Mouse (Mus musculus) liver, adult (tissue): ENCODE results near the gene Olfr1193.
"Not testable (repeated sequence)": the region's sequence is repeated elsewhere in the genome, so short reads cannot be mapped to it uniquely, and the experiment has no call there.

ENCODE experiments used
- GATA4 ChIP-seq: IDR thresholded peaks from 2 replicates; pipeline ENCODE4 v1.6.1; 2014; ENCODE audit warnings: mild to moderate bottlenecking, low read length; ENCODE audit not compliant: insufficient replicate concordance

Olfr1193 gene

DNA sequence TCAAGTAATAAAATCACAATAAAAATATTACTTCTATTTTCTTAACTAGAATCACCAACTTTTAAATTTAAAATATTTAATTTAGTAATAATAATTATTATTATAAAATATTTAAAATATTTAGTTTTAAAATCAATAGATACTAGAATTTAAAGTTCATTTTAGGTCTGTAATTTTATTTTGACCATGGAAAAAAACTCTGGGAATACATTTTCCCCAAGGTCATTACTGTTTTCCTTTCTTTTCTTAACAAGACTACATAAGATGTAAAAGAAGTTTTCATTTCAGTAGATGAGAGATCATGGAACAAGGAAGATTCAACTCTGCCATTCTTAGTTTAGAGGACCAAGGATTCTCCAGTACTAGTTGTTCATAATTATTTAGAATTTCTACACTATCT, at the start of gene Olfr1193:
TSS of gene Olfr1193 (plus strand) at position 301 of the 400 bp plus-strand sequence.
- not testable (repeated sequence) for TF ChIP-seq GATA4

DNA sequence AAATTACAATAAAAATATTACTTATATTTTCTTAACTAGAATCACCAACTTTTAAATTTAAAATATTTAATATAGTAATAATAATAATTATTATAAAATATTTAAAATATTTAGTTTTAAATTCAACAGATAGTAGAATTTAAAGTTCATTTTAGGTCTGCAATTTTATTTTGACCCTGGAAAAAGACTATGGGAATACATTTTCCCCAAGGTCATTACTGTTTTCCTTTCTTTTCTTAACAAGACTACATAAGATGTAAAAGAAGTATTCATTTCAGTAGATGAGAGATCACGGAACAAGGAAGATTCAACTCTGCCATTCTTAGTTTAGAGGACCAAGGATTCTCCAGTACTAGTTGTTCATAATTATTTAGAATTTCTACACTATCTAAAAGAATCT, 35.2 kb upstream of the Olfr1193 start, which contains the start of gene Olfr1191-ps1:
TSS of gene Olfr1191-ps1 (plus strand) at position 301 of the 400 bp plus-strand sequence.
- TF ChIP-seq GATA4 = not testable (repeated sequence)

DNA sequence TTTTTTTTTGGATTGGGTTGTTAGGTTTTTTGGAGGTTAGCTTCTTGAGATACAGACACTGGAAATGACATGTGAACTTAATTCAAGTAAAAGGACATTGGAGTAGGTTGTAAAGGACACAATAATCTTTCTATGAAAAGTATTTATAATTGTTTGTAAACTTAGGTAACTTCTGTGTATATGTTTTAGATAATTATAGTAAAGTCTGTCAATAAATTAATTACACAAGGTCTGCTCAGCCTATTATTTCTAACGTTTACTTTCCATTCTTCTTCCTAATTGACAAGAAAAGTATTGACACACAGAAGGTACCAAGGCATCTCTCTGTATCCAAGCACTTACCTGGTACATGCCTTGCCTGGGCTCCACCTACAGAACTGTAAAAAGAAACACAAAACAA, 27.2 kb upstream of the Olfr1193 start, which contains the start of gene Olfr1192-ps1:
TSS of gene Olfr1192-ps1 (plus strand) at position 301 of the 400 bp plus-strand sequence.
- TF ChIP-seq GATA4 = no peak

DNA sequence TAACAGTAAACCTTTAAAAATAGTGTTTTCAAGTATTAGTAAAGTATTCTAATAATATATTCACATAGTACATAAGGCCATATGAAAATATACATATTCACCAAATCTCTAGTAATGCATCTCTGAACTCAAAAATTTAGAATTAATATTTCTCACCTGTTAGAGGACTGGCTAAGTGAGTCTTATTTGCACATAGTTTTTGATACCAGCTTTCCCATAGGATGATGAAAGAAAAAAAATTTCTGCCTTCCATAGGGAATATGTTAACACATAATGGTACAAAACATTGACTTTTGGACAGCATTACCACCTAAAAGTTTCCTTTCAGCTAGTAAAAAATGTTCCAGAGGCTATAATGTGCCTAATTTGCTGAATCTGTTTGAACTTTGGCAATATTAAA, 13.7 kb downstream of the Olfr1193 start, which contains the start of gene Olfr1195:
TSS of gene Olfr1195 (minus strand) at position 101 of the 400 bp plus-strand sequence.
- TF ChIP-seq GATA4 = no peak

DNA sequence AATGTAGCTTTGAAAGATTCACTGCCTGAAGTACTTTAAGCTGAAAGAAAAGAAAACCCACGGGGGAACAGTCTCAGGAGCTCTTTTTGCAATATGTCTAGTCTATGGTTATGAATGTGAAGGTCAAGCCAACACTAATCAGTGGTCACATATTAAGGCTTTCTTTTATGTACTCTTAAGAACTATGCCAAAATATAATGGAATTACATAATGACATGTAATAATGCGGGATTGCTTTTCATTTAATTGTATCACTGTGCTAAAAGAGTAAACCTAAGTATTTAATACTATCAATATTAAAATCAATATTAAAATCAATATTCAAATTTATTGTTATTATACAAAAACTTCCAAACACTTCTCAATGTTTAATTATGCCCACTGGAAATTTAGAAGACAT, 29.1 kb downstream of the Olfr1193 start, which contains the start of gene Olfr1196:
TSS of gene Olfr1196 (minus strand) at position 101 of the 400 bp plus-strand sequence.
- TF ChIP-seq GATA4 = no peak
